Mouse (Mus musculus): ENCODE results near the gene Car5a. TPM values are rescaled to one million over a fixed set of nuclear protein-coding genes. Genes with fewer than 3 reads are reported as not detected.

Car5a gene
- polyA plus RNA-seq, 1 experiment = 0.08 TPM

GRCm38 (mm10) chr8:121887547-121887946, 57.2 kb downstream of the Car5a start:
- H3K36me3 ChIP-seq (ENCODE audit: control insufficient read depth) = peaks cover 100% of the 10 kb centered on the region
- no peaks in the 10 kb centered on the region for H3K9me3 ChIP-seq (ENCODE audit: control insufficient read depth, low read length)
- no peak overlapping the region for H3K4me3 ChIP-seq (replicated peaks)
- no peaks in the 10 kb centered on the region for H3K27me3 ChIP-seq (ENCODE audit: control insufficient read depth)
- TF ChIP-seq GATA1 (IDR thresholded peaks at IDR 0.05; ENCODE audit: low read length) = no peak
- TF ChIP-seq TAL1 (IDR thresholded peaks at IDR 0.05; ENCODE audit: low read length) = no peak
- peaks cover 18% of the 10 kb centered on the region for H3K4me1 ChIP-seq (ENCODE audit: control insufficient read depth)

- Histone ChIP-seq H3K4me3 (replicated peaks) (no peak overlapping the region), H3K36me3 (ENCODE audit: control insufficient read depth) (peaks cover 100% of the 10 kb centered on the region), H3K27me3 (ENCODE audit: control insufficient read depth) (no peaks in the 10 kb centered on the region), H3K4me1 (ENCODE audit: control insufficient read depth) (peaks cover 25% of the 10 kb centered on the region), H3K9me3 (ENCODE audit: control insufficient read depth, low read length) (no peaks in the 10 kb centered on the region)
- TF ChIP-seq GATA1 (IDR thresholded peaks at IDR 0.05; ENCODE audit: low read length) (no peak), TAL1 (IDR thresholded peaks at IDR 0.05; ENCODE audit: low read length) (no peak)
Observed at GRCm38 (mm10) chr8:121885433-121885832, 59.3 kb downstream of the Car5a start.

GRCm38 (mm10) chr8:121885001-121885400, 59.7 kb downstream of the Car5a start:
- no peak for TF ChIP-seq TAL1 (IDR thresholded peaks at IDR 0.05; ENCODE audit: low read length)
- no peak for TF ChIP-seq GATA1 (IDR thresholded peaks at IDR 0.05; ENCODE audit: low read length)
- peaks cover 24% of the 10 kb centered on the region for H3K4me1 ChIP-seq (ENCODE audit: control insufficient read depth)
- no peaks in the 10 kb centered on the region for H3K27me3 ChIP-seq (ENCODE audit: control insufficient read depth)
- H3K36me3 ChIP-seq (ENCODE audit: control insufficient read depth) = peaks cover 100% of the 10 kb centered on the region
- no peaks in the 10 kb centered on the region for H3K9me3 ChIP-seq (ENCODE audit: control insufficient read depth, low read length)
- no peak overlapping the region for H3K4me3 ChIP-seq (replicated peaks)

GRCm38 (mm10) chr8:121884181-121884580, 60.5 kb downstream of the Car5a start:
- Histone ChIP-seq H3K36me3 (ENCODE audit: control insufficient read depth) (peaks cover 100% of the 10 kb centered on the region), H3K4me3 (replicated peaks) (no peak overlapping the region), H3K27me3 (ENCODE audit: control insufficient read depth) (no peaks in the 10 kb centered on the region), H3K4me1 (ENCODE audit: control insufficient read depth) (peaks cover 16% of the 10 kb centered on the region), H3K9me3 (ENCODE audit: control insufficient read depth, low read length) (no peaks in the 10 kb centered on the region)
- no peak for TF ChIP-seq GATA1 (IDR thresholded peaks at IDR 0.05; ENCODE audit: low read length)
- TF ChIP-seq TAL1 (IDR thresholded peaks at IDR 0.05; ENCODE audit: low read length) = no peak

GRCm38 (mm10) chr8:121881921-121882320, 62.8 kb downstream of the Car5a start:
- Histone ChIP-seq H3K4me3 (replicated peaks) (no peak overlapping the region), H3K36me3 (ENCODE audit: control insufficient read depth) (peaks cover 83% of the 10 kb centered on the region), H3K9me3 (ENCODE audit: control insufficient read depth, low read length) (no peaks in the 10 kb centered on the region), H3K4me1 (ENCODE audit: control insufficient read depth) (peaks cover 16% of the 10 kb centered on the region), H3K27me3 (ENCODE audit: control insufficient read depth) (no peaks in the 10 kb centered on the region)
- no peak for TF ChIP-seq GATA1 (IDR thresholded peaks at IDR 0.05; ENCODE audit: low read length)
- TF ChIP-seq TAL1 (IDR thresholded peaks at IDR 0.05; ENCODE audit: low read length) = no peak

GRCm38 (mm10) chr8:121880818-121881217, 63.9 kb downstream of the Car5a start:
- Histone ChIP-seq H3K27me3 (ENCODE audit: control insufficient read depth) (no peaks in the 10 kb centered on the region), H3K36me3 (ENCODE audit: control insufficient read depth) (peaks cover 72% of the 10 kb centered on the region), H3K4me1 (ENCODE audit: control insufficient read depth) (peaks cover 17% of the 10 kb centered on the region), H3K9me3 (ENCODE audit: control insufficient read depth, low read length) (no peaks in the 10 kb centered on the region), H3K4me3 (replicated peaks) (no peak overlapping the region)
- TF ChIP-seq GATA1 (IDR thresholded peaks at IDR 0.05; ENCODE audit: low read length) (no peak), TAL1 (IDR thresholded peaks at IDR 0.05; ENCODE audit: low read length) (no peak)

GRCm38 (mm10) chr8:121879712-121880111, 65.0 kb downstream of the Car5a start:
- peaks cover 25% of the 10 kb centered on the region for H3K4me1 ChIP-seq (ENCODE audit: control insufficient read depth)
- H3K4me3 ChIP-seq (replicated peaks) = no peak overlapping the region
- peaks cover 61% of the 10 kb centered on the region for H3K36me3 ChIP-seq (ENCODE audit: control insufficient read depth)
- H3K27me3 ChIP-seq (ENCODE audit: control insufficient read depth) = no peaks in the 10 kb centered on the region; the same call in 1 of the 2 replicates
- H3K9me3 ChIP-seq (ENCODE audit: control insufficient read depth, low read length) = no peaks in the 10 kb centered on the region
- no peak for TF ChIP-seq TAL1 (IDR thresholded peaks at IDR 0.05; ENCODE audit: low read length)

GRCm38 (mm10) chr8:121877828-121878480, 66.8 kb downstream of the Car5a start:
- Histone ChIP-seq H3K27me3 (ENCODE audit: control insufficient read depth) (peaks cover 2% of the 10 kb centered on the region; the same call in 1 of the 2 replicates), H3K4me1 (ENCODE audit: control insufficient read depth) (peaks cover 30% of the 10 kb centered on the region), H3K9me3 (ENCODE audit: control insufficient read depth, low read length) (no peaks in the 10 kb centered on the region), H3K4me3 (replicated peaks) (no peak overlapping the region), H3K36me3 (ENCODE audit: control insufficient read depth) (peaks cover 43% of the 10 kb centered on the region)
- TF ChIP-seq GATA1 (IDR thresholded peaks at IDR 0.05; ENCODE audit: low read length) (no peak), TAL1 (IDR thresholded peaks at IDR 0.05; ENCODE audit: low read length) (no peak)

GRCm38 (mm10) chr8:121877212-121877611, 67.5 kb downstream of the Car5a start:
- no peak for TF ChIP-seq GATA1 (IDR thresholded peaks at IDR 0.05; ENCODE audit: low read length)
- TF ChIP-seq TAL1 (IDR thresholded peaks at IDR 0.05; ENCODE audit: low read length) = no peak

GRCm38 (mm10) chr8:121875517-121875916, 69.2 kb downstream of the Car5a start:
- Histone ChIP-seq H3K27me3 (ENCODE audit: control insufficient read depth) (peaks cover 14% of the 10 kb centered on the region), H3K36me3 (ENCODE audit: control insufficient read depth) (peaks cover 19% of the 10 kb centered on the region), H3K4me3 (replicated peaks) (no peak overlapping the region), H3K9me3 (ENCODE audit: control insufficient read depth, low read length) (no peaks in the 10 kb centered on the region), H3K4me1 (ENCODE audit: control insufficient read depth) (peaks cover 33% of the 10 kb centered on the region)
- TF ChIP-seq GATA1 (IDR thresholded peaks at IDR 0.05; ENCODE audit: low read length) = no peak
- TF ChIP-seq TAL1 (IDR thresholded peaks at IDR 0.05; ENCODE audit: low read length) = no peak

More at GRCm38 (mm10) chr8:121877212-121877611, 67.5 kb downstream of the Car5a start:
- H3K27me3 ChIP-seq (ENCODE audit: control insufficient read depth) = peaks cover 7% of the 10 kb centered on the region
- H3K4me1 ChIP-seq (ENCODE audit: control insufficient read depth) = peaks cover 34% of the 10 kb centered on the region
- no peak overlapping the region for H3K4me3 ChIP-seq (replicated peaks)
- peaks cover 36% of the 10 kb centered on the region for H3K36me3 ChIP-seq (ENCODE audit: control insufficient read depth)
- H3K9me3 ChIP-seq (ENCODE audit: control insufficient read depth, low read length) = no peaks in the 10 kb centered on the region

Data from erythroblast, embryonic 14.5 days (primary cell).